Mouse (Mus musculus): ENCODE results near the gene Dnhd1. TPM values are rescaled to one million over a fixed set of nuclear protein-coding genes. Genes with fewer than 3 reads are reported as not detected.
"Not testable (repeated sequence)": the region's sequence is repeated elsewhere in the genome, so short reads cannot be mapped to it uniquely, and the experiment has no call there.

The Dnhd1 gene
- total RNA-seq, 1 experiment from 2014 or later: 1.5 TPM

DNA sequence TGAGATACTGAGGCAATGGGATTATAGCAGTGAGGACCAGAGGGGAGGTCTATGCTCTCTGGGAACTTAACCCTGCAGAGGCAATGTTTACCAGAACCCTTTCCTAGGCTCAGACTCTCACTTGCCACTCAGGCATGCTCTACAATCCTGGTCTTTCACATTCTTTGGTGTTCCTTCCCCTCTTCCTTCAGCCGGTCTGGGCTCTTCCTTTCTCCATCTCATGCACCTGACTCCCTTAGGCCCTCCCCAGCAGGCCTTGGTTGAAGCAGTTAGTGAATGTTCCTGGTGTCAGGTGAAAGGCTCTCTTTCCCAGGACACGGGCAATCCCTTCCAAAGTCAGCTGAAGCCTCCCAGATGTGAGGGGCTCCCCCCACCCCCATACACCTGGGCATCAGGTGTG lies 10.9 kb upstream of the Dnhd1 start, which contains the start of gene Timm10b:
TSS of gene Timm10b (plus strand) at position 301 of the 400 bp plus-strand sequence.
- no peak for ATAC-seq (replicated peaks; ENCODE audit: low read depth, poor library complexity, severe bottlenecking)

DNA sequence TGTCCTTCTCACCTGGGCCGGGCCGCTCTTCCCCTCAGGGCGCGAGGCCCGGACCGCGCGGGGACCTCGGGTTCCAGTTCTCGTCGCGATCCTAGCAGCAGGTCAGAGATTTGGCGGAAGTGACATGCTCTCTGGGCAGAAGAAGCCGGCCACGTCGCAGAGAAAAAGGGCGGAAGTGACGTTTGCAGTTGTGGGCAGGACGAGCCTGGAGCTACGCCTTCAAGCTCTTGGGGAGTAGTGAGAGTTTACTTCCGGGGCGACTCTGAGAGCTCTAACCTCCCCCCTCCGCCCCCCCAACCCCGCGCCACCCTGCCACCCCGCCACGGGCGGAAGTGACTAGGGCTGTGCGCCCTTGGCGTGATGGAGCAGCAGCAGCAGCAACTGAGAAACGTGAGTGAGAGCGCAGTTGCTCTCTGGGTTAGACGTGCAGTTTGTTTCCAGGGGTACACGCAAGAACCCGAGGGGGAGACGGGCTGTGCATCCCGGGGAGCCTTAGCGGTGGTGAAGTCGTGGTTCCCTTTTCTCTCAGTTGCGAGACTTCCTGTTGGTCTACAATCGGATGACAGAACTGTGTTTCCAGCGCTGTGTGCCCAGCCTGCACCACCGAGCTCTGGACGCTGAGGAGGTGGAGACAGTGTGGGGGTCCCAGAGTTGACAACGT lies 10.3 kb upstream of the Dnhd1 start, which contains the start of the genes Arfip2 and Gm45799:
TSS of gene Arfip2 (minus strand) at position 184 of the 661 bp plus-strand sequence.
TSS of gene Gm45799 (plus strand) at position 320 of the 661 bp plus-strand sequence.
- ATAC-seq (replicated peaks; ENCODE audit: low read depth, poor library complexity, severe bottlenecking): peak; percentile 84

DNA sequence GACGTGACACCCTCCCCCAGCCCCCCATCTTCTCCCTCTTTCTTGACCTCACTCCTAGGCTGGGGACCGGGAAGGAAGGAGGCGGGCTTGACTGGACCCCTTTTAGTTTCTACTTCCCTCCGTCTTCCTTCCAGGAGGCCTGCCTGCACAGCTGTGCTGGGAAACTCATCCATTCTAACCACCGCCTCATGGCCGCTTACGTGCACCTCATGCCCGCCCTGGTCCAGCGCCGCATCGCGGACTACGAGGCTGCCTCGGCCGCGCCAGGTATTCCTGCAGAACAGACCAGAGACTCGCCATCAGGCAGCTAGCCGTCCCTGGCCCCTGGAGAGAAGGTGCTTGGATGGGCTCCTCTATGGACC lies 9.8 kb upstream of the Dnhd1 start:
- peak; percentile 23; the same call in 1 of the 2 replicates for ATAC-seq (replicated peaks; ENCODE audit: low read depth, poor library complexity, severe bottlenecking)

DNA sequence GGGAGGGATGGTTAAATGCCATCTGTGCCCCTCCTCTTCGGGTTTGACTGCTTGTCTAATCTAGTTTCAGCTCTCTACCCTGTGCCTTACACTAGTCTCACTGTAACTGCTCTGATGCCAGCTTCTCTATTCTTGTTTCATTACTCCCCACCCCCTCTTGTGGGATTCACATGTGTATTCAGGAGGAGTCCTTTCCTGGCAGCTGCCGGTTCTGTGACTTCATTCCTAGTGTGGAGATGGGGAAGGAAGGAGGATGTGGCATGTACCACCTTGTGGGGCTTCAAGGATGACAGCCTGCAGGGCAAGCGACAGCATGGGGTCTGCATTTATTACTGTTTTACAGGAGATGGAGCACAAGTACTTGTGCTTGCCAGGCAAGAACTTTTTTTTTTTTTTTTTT lies 8.7 kb upstream of the Dnhd1 start:
- 0 out of 2 replicates have a peak, but pooled peaks have one; percentile 5 for ATAC-seq (replicated peaks; ENCODE audit: low read depth, poor library complexity, severe bottlenecking)

DNA sequence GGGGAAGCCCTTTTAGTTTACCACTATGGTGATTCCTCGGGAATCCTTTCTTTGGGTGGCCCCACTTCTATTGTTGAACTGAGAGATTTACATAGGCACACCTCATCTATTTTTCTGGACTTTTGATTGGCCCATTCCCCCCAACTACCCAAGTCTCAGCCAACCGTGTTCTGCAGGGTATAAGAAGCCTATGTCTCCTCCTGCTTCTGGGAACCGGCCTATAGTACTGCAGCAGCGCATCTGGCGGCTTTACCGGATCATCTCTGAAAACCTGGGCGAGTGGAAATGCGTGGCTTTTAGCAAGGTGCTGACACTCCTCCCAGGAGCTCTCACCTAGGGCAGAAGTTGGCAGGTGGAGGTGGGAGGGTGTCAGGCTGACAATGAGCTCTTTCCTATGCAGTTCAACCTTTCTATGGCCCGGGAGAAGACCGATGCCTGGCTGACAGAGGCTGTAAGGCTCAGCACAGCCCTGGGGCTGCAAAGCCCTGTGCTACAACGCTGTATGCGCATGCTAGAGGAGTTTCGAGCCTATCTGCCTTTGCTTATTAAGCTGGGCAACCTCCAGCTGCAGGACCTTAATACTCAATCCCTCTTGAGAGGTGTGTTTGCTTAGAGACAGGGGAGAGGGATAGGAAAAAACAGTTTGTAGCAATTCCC lies 35.0 kb downstream of the Dnhd1 start:
- ATAC-seq (replicated peaks; ENCODE audit: low read depth, poor library complexity, severe bottlenecking): no peak

DNA sequence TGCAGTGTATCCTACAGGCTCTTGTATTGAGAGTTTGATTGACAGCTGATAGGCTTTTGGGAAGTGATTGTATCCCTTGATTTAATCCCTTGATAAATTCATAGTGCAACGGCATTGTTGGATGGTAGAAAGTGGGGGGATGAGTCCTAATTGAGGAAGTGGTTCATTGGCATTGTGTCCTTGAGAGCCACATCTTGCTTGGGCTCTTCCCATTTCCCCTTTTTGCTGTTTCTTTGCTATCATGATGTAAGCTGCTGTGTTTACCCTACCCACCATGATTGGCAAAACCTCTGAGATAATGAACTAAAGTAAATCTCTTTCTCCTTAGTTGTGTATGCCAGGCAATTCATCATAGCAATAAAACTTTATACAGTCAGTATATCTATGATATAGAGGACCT lies 40.2 kb downstream of the Dnhd1 start:
- ATAC-seq (replicated peaks; ENCODE audit: low read depth, poor library complexity, severe bottlenecking): peak; percentile 92

DNA sequence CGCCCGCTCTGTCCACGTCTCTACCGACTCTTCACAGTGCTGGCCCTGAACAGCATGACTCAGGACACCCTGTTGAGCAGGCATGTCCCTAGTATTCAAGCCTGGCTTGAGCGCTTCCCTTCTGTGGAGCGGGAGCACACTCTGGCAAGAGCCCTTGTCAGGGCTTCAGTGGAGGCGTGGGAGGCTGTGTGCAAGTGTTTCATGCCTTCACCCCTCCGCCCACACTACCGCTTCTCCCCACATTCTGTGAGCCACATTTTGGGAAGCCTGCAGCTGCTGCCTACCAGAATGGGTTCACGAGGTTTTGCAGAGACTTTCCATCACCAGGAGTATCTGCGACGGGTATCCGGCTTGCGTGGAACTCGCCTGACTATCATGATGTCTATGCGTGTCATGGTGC lies 52.6 kb downstream of the Dnhd1 start:
- ATAC-seq (replicated peaks; ENCODE audit: low read depth, poor library complexity, severe bottlenecking): no peak

DNA sequence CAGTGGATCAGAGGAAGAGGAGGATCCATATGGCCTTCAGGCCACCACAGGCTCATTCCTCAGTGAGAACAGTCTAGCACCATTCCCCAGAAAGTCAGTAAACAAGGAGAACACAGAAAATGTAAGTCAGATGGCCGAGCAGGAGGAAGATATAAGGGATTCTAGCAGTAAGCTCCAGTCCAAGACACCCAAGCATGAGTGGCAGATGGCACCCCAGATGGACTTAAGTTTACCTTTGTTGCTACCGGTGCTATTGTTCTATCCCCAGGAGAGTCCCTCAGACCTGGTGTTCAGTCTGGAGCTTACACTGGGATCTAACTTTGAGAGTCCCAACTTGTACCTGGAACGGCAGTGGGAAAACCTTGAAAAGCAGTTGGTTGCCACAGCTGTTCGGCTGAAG lies 53.2 kb downstream of the Dnhd1 start:
- ATAC-seq (replicated peaks; ENCODE audit: low read depth, poor library complexity, severe bottlenecking): no peak

DNA sequence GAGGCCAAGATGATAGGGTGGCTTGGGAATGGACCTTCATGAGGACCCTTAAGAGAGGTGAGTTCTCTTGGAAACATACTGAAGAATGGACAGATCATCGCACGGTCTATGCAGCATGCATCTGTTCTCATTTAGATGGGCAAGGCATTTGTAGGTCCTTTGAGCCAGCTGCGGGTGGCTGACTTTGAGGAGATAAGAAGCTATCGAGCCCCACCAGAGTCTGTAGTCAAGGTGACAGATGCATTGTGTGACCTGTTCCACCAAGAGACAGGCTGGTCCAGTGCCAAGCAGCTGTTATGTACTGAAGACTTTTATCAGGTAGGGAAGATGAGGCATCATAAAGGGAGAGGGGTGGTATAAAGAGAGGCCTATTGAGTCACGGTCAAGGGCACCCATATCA lies 58.1 kb downstream of the Dnhd1 start:
- ATAC-seq (replicated peaks; ENCODE audit: low read depth, poor library complexity, severe bottlenecking): peak; percentile 50; the same call in 1 of the 2 replicates

DNA sequence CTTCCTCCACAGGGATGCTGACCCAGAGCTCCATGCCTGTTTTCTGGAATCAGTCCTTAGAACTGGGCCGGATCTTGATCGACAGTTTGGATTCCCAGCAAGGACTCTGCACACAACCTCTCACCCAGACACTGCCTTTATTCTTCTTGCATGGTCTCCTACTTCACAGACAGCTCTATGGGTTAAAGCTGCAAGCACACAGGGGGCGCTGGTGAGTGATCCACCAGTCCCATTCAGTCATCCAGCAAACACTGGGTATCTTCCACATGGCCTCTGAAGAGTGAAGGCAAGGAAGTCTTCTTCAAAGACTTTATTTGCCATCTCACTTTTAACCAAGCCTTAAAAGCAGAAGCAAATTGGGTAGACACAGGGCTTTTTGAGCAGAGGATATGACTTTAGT lies 64.7 kb downstream of the Dnhd1 start:
- ATAC-seq (replicated peaks; ENCODE audit: low read depth, poor library complexity, severe bottlenecking): peak; percentile 60; the same call in 1 of the 2 replicates

DNA sequence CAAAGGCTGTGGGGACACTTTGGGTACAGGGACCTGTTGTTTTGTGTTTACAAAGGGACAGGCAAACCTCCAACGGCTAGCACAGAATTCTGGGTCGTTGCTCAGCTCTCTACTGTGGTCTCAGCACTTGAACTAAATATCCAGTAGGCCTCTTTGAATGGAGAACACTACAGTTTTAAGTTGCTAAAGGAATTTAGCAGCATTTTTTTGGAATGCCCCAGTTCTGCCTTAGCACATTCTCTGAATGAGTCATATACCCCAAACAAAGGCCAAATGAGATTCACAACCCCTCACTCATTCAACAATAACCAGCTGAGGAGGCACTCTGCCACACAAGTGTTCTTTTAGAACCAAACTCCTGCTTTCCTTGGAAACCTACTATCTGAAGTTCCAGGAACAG lies 71.3 kb downstream of the Dnhd1 start:
- ATAC-seq (replicated peaks; ENCODE audit: low read depth, poor library complexity, severe bottlenecking): no peak

DNA sequence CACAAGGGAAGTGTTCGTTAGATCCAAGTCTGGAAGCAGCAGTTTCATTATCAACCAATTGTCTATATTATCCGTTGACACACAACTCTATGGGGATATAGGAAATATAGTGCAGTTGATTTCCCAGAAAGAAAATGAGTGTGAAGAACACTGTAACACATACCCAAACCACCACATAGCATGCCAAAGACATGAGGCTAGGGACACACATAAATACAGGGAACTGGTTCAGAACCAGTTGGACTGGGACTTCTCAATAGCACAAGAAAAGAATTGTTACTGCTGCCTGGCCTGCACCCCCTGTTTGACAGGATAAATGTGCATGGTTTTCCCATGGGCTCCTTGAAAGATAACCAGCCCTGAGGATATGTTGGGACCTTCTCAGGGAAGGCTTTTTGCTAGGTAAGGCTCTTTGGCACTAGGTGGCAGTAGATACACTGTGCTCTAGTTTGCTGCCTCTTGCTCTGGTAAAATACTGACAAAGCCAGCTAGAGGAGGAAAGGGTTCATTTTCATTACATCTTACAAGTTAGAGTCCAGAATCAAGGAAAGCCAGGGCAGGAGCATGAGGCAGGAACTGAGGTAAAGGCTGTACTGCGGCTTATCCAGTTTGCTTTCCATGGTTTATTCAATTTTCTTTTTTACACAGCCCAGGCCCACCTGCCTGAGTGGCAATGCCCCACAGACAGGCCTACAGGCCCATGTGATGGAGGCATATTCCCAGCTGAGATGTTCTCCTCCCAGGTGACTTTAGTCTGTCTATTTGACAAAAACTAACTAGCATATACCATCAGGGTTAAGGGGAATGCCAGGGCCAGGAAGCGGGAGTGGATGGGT lies 75.7 kb downstream of the Dnhd1 start:
- ATAC-seq (replicated peaks; ENCODE audit: low read depth, poor library complexity, severe bottlenecking): peak; percentile 87

DNA sequence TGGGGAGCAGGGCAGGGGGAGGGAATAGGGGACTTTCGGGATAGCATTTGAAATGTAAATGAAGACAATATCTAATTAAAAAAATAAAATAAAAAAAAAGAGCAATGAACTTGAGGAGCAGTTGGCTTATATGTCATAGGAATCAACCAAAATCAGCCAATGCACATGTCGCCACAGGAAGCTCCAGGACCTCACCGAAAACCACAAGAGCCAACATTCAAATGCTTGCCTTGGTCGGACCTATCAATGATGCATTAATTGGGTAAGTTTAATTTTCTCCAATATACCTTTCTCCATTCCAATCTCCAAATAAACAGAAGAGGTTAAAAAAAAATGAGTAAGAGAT lies 76.3 kb downstream of the Dnhd1 start:
- ATAC-seq (replicated peaks; ENCODE audit: low read depth, poor library complexity, severe bottlenecking): no peak

DNA sequence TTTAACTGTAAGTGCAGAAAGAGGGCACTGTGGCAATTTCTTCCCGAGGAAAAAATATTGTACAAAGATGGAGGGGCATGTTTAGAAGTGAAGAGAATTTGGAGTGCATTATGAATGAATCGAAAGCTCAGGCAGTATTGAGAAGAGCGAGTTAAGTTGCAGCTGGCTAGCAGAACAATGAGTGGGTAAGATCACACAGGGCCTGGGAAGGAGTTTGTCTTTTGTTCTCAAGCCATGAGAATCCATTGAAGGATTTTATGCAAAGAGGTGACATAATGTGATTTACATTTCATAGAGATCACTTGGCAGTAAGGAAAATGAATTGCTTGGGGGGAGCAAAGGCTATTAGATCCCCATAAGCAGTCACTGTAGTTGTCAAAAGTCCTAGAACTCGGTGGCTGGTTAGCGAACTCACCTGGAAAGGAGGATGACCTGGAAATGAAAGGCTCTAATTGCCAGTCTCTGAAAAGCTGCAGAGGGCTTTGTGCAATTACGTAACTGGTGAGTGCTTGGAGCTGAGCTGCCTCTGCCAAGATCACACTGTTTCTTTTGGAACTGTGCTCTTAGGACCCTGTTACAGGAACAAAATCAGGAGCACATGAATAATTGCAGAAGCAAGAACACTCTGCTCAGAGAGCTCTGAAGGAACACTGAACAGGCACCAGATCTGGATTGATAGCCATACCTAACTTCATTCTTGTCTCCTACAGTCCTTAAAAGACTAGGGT lies 78.2 kb downstream of the Dnhd1 start:
- no peak for ATAC-seq (replicated peaks; ENCODE audit: low read depth, poor library complexity, severe bottlenecking)

DNA sequence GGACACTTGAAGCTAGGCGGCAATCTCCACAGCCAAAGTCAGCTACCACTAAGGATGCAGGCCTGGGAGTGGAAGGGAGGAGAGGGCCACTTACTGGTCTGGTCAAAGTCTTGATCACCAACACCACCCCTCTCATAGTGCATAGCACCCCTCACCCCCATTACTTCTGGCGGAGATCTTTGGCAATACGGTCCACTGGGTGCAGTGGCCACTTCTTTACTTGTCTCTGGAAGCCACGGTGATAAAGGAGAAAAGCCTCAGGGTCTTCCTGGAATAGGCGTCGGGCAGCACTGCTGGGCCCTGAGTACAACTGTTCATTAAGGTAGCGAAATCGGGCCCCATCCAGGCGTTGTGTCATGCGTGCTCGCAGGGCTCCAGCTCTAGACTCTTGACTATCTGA lies 83.2 kb downstream of the Dnhd1 start:
- ATAC-seq (replicated peaks; ENCODE audit: low read depth, poor library complexity, severe bottlenecking): no peak

DNA sequence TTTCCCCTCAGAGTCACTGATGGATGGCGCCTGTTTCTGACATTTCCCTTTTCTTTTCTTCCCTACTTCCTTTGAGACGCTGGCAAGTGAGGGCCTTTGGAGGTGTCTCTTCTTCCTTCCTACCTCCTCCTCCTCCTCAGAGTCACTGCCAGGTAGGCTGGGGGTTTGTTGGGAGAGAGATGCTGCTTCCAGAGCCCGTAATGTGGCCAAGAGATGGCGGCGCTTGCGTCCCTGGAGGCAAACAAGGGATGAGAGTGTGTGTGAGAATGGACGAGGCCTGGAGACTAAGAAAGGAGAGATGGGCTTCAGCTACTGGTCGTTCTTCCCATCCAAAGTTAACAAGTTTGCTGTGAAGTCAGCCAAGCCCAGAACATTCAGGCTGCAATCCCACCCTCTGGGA lies 84.2 kb downstream of the Dnhd1 start:
- no peak for ATAC-seq (replicated peaks; ENCODE audit: low read depth, poor library complexity, severe bottlenecking)

DNA sequence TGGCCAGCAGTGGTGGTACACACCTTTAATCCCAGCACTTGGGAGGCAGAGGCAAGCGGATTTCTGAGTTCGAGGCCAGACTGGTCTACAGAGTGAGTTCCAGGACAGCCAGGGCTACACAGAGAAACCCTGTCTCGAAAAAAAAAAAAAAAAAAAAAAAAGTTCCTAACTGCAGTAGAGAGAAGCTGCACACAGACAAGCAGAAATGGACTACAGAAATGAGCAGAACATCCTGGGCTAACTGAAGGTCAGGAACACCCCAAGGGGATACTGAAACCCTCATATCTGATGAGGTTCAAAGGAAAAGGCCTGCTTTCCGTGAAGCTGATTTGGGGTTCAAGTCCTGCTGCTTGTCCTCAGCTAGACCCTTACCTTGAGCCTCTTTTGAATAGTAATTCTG lies 84.8 kb downstream of the Dnhd1 start:
- ATAC-seq (replicated peaks; ENCODE audit: low read depth, poor library complexity, severe bottlenecking): not testable (repeated sequence)

DNA sequence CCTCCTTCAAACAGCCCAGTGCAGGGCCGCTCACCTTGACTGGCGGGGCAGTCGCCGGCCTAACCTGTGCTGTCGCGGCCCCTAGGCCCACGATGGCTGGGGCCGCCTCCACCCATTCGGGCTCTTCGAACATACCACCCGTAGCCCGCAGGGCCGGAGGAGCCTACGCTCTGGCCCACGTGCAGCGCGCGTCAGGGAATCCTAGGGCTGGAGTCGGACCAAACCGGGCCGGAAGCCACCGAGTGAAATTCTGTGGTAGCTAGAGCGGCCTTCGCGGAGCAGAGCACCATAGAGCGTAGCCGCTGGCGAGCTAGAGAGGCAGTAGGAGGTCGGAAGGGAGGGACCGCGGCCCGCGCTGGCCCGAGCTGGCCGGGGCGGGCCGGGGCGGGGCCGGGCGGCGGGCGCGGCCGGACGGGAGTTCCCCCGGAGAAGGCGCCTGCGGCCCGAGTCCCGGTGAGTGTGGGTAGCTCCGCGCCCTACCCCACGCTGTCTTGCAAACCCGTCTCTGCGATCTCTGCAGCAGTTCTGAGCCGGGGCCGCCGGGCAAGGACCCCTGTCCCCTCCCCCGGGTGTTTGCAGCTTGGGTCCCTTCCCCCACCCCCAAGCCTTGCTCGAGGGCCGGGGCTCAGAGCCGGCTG lies 85.8 kb downstream of the Dnhd1 start, which contains the start of gene Ilk:
TSS of gene Ilk (plus strand) at position 329 of the 638 bp plus-strand sequence.
- ATAC-seq (replicated peaks; ENCODE audit: low read depth, poor library complexity, severe bottlenecking): peak; percentile 79

DNA sequence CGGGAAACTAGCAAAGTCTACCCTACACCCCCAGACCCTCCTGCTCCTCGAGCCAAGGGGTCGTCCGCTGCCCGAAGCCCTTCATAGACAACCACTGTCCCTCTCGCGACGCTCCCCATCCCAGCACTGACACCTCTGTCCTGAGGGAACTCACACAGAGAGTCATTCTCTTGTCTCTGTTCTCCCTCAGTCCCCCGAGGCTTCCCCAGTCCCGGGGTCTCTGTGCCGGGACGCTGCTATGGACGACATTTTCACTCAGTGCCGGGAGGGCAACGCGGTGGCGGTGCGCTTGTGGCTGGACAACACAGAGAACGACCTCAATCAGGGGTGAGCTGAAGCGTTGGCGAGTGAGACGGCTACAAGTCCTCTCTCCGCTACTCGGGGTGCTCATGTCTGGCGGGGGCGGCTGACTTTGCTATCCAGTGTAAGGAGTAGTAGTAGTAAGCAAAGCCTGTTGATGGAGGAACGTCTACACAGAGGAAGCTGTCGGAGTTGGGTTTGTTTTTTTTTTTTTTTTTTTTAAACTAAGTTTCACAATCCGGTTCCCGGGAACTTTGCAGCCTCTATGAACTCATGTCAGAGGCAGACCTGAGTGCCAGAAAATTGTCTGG lies 86.4 kb downstream of the Dnhd1 start, which contains the start of gene Rrp8:
TSS of gene Rrp8 (minus strand) at position 475 of the 611 bp plus-strand sequence.
- peak; percentile 6 for ATAC-seq (replicated peaks; ENCODE audit: low read depth, poor library complexity, severe bottlenecking)
